Mouse (Mus musculus) 416B (cell line): ENCODE results near the gene Pgc.

Source experiments
- DNase-seq: peaks from one replicate; pipeline ENCODE4 v3.0.0; 2011; ENCODE audit warnings: low read depth

Gene Pgc

GRCm38 (mm10) chr17:47783445-47784223 is 57.0 kb downstream of the Pgc start:
- DNase-seq = no peak
